Mouse (Mus musculus) MEL (cell line): ENCODE results near the gene Brd3os.

ENCODE experiments used
- CHD2 ChIP-seq: IDR thresholded peaks from 2 replicates; pipeline ENCODE4 v1.6.1; 2011; ENCODE audit warnings: low read length, improper control_type of control experiment
- CTCF ChIP-seq, 3 experiments: IDR thresholded peaks in 2 of 3; conservative IDR thresholded peaks in 1 of 3; 2 replicates each; pipeline ENCODE4 v1.5.1; 2011 to 2012; ENCODE audit warnings: low read length in 3 of 3, low read depth in 2 of 3, mild to moderate bottlenecking in 2 of 3, improper control_type of control experiment in 1 of 3, inconsistent platforms in 1 of 3, mixed read lengths in 1 of 3, moderate library complexity in 1 of 3; ENCODE audit not compliant: control insufficient read depth in 1 of 3, insufficient read depth in 1 of 3, poor library complexity in 1 of 3, severe bottlenecking in 1 of 3
- EP300 ChIP-seq, 2 experiments: IDR thresholded peaks; 2 replicates each; pipeline ENCODE4 v1.6.1; 2011; ENCODE audit warnings: improper control_type of control experiment in 2 of 2, low read length in 2 of 2, low read depth in 1 of 2, mild to moderate bottlenecking in 1 of 2
- ETS1 ChIP-seq: IDR thresholded peaks from 2 replicates; pipeline ENCODE4 v1.6.1; 2012; ENCODE audit warnings: low read depth, mild to moderate bottlenecking, inconsistent platforms, low read length, improper control_type of control experiment, moderate library complexity
- NRF1 ChIP-seq: IDR thresholded peaks from 2 replicates; pipeline ENCODE4 v1.6.1; 2014; ENCODE audit warnings: low read depth, mild to moderate bottlenecking, inconsistent platforms, low read length, improper control_type of control experiment, moderate library complexity; ENCODE audit not compliant: poor library complexity, insufficient read depth, severe bottlenecking
- POLR2A ChIP-seq, 2 experiments: IDR thresholded peaks; 2 replicates each; pipeline ENCODE4 v1.6.1; 2011 to 2012; ENCODE audit warnings: low read length in 2 of 2, mild to moderate bottlenecking in 2 of 2, control low read depth in 1 of 2, improper control_type of control experiment in 1 of 2, low read depth in 1 of 2, moderate library complexity in 1 of 2; ENCODE audit not compliant: control insufficient read depth in 1 of 2, insufficient read depth in 1 of 2, poor library complexity in 1 of 2
- RAD21 ChIP-seq: IDR thresholded peaks from 2 replicates; pipeline ENCODE4 v1.6.1; 2011; ENCODE audit warnings: mild to moderate bottlenecking, low read depth, low read length, improper control_type of control experiment
- TBP ChIP-seq: IDR thresholded peaks from 2 replicates; pipeline ENCODE4 v1.8.0; 2011; ENCODE audit warnings: low read depth, low read length, improper control_type of control experiment
- ZMIZ1 ChIP-seq: IDR thresholded peaks from 2 replicates; pipeline ENCODE4 v1.6.1; 2012; ENCODE audit warnings: low read depth, mild to moderate bottlenecking, inconsistent platforms, low read length, improper control_type of control experiment, moderate library complexity

DNA sequence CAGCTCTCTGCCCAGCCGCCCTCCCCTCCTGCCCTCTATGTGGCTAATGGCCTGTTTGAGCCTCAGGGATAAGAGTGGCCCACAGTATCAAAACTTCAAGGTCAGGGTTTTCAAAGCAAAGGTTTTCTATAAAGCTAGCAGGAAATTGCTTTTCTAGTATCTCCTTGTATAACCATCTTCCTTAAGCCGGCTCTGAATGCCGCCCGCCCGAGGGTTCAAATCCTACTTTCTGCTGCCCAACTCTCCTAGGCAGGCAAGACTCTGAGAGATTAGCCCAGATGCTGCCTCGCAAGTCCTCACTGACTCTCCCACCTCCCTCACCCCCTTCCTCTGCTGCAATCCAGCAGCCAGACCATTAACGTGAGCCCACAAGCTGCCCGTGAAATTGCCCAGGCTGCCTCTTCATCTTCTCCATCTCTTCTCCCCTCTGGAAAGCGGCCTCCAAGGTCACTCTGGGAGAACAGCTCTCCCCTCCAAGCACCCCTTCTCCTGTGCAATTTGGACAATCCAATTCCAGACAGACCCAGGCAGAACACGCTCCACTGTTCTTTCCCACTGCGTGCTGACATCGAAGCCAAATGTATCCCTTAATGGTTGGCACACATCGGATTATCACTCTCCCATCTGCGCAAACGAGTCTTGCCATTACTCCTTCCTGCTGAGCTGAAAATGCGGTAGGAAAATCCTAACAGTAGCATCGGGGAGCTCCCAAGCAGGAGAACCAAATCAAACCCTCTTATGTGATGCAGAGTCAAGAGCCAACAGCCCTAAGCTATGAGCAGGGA, 45.3 kb upstream of the Brd3os start:
- TF ChIP-seq CTCF (IDR thresholded peaks at IDR 0.05 in 2 of 3, conservative IDR thresholded peaks at IDR 0.05 in 1 of 3; ENCODE audit: control insufficient read depth in 1 of 3, insufficient read depth in 1 of 3, low read depth in 2 of 3, low read length in 3 of 3, poor library complexity in 1 of 3, severe bottlenecking in 1 of 3), result no peak
- no peak for TF ChIP-seq ZMIZ1
- no peak for TF ChIP-seq POLR2A (IDR thresholded peaks at IDR 0.05; ENCODE audit: control insufficient read depth in 1 of 2, insufficient read depth in 1 of 2, low read depth in 1 of 2, low read length in 2 of 2, poor library complexity in 1 of 2)
- no peak for TF ChIP-seq TBP
- TF ChIP-seq EP300 (IDR thresholded peaks at IDR 0.05; ENCODE audit: low read depth in 1 of 2, low read length in 2 of 2), result no peak
- no peak for TF ChIP-seq NRF1
- no peak for TF ChIP-seq RAD21
- TF ChIP-seq CHD2, result no peak
- TF ChIP-seq ETS1, result no peak
